Mouse (Mus musculus): ENCODE measurements around the gene Nf2. TPM values are rescaled to one million over a fixed set of nuclear protein-coding genes. Genes with fewer than 3 reads are reported as not detected.

The Nf2 gene
- total RNA-seq, 2 experiments from 2014 or later, result 130 to 131 TPM

- intact Hi-C loops (cut with DNase I), result no loop called here
- no peak for DNase-seq (ENCODE audit: extremely low spot score in 1 of 2, low spot score in 2 of 2)
Observed at GRCm38 (mm10) chr11:4730096-4730495, 119.2 kb downstream of the Nf2 start.

DNA sequence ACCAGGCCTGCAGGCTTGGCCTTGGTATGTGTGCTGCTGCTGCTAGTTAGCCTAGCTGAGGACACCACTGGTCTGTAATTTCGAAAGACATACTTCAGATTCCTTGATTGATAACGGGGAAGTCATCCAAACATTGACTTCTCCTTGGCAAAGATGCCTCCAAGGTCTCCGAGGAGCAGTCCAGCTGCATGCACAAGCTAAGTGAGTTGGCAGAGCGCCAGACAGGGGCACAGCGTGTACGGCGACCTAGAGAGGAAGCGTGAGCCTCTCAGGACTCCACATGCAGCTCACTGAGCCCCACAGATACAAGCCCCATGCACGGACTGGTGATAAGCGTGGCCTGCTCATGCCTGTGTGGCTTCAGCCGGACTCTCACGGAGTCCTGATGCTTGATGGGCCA lies 119.7 kb downstream of the Nf2 start:
- DNase-seq (ENCODE audit: extremely low spot score in 1 of 2, low spot score in 2 of 2), result peak in 1 of 2 experiments; percentile 75
- intact Hi-C loops (cut with DNase I), result no loop called here

GRCm38 (mm10) chr11:4721728-4722127 lies 127.6 kb downstream of the Nf2 start:
- intact Hi-C loops (cut with DNase I), result no loop called here
- DNase-seq (ENCODE audit: extremely low spot score in 1 of 2, low spot score in 2 of 2), result no peak

GRCm38 (mm10) chr11:4720900-4721580 lies 128.3 kb downstream of the Nf2 start:
- intact Hi-C loops (cut with DNase I), result no loop called here
- DNase-seq (ENCODE audit: extremely low spot score in 1 of 2, low spot score in 2 of 2), result no peak

GRCm38 (mm10) chr11:4720393-4720792 lies 128.9 kb downstream of the Nf2 start:
- intact Hi-C loops (cut with DNase I), result no loop called here
- DNase-seq (ENCODE audit: extremely low spot score in 1 of 2, low spot score in 2 of 2), result no peak

DNA sequence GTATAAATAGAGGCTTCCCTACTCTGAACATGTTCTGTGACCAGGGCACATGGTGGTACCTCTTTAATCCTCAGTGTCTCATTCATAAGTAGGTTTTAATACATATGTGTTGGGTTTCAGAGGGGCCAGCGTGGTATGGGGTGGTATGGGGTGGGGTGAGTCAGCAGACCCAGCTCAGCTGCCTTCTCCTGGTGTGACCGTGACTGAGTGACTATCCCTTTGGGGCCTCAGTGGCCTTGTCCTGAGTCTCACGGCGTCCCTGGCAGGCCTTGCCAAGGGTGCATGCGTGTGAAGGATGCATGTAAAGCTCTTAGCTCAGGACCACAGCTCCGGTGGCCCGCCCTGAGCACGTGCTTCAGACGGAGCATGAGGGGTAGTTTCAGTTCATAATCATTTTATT lies 129.4 kb downstream of the Nf2 start:
- intact Hi-C loops (cut with DNase I), result no loop called here
- DNase-seq (ENCODE audit: extremely low spot score in 1 of 2, low spot score in 2 of 2), result no peak

DNA sequence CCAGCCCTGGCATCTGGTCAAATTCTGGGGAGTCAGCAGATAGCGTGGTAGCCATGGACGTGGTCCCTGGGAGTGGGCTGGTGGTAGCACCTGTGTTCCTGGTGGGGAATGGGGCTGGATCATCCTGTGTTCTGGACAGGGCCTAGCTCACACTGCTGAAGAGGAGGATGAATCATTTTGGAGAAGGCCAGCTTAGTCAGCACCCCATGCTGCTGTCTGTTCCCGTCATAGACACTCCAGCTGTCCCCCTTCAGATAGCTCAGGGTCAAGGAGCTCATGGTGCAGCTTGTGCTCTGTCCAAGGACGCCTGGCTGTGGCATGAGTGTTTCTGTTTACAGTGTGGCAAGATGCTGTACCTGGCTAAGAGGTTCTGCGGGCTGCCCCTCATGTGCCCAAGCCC lies 130.8 kb downstream of the Nf2 start:
- intact Hi-C loops (cut with DNase I), result no loop called here
- no peak for DNase-seq (ENCODE audit: extremely low spot score in 1 of 2, low spot score in 2 of 2)

DNA sequence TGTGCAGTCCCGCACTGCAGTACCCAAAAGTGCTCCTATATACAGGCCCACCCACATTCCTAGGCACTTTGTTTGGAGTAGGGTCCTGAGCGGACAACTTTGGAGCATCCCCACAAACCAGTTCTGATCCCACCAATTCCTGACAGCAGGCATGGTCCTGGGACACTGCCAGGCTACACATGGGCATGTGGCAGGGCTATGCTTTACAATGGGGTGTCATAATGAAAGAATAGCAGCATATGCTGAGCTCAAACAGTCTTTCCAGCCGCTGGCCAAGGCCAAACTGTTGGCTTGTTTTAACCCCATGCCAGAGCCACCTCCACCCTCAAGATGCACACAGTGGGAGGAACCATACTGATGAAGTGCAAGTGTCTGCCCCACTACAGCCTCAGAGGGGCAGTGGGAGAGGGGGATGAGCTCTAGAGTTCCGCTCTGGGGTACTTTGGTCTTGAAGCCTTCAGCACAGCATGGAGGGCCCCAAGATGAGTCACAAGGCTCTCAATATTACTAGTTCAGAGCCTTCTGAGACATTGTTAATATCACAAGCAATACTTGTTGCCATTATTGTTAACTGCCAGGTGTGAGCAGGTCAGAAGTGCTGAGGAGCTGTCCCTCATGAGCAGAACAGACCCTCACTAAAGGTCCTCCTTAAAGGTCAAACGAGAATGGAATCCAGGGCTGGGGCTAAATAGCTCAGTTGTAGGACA lies 132.7 kb downstream of the Nf2 start:
- intact Hi-C loops (cut with DNase I), result no loop called here
- no peak for DNase-seq (ENCODE audit: extremely low spot score in 1 of 2, low spot score in 2 of 2)

Small RNA genes lying within 50 kb of the gene (microRNA-seq; reads per million reads assigned to microRNA genes)
- 7.8 reads per million, percentile 26 among the genes with 10 or more reads in this experiment for gene Mir6918

Other genes with a start within 250 kb of the Nf2 start
- not detected for gene Gm11032, start 229.5 kb downstream of the Nf2 start, total RNA-seq (2021)
- 10 to 100 TPM; 20.3 to 21.2 TPM for gene Ascc2, start 211.8 kb downstream of the Nf2 start, total RNA-seq (2021)
- gene Uqcr10, start 145.2 kb downstream of the Nf2 start, total RNA-seq (2021), result 100 to 1,000 TPM; 411 to 418 TPM
- 10 to 100 TPM; 26.8 to 28.2 TPM for gene Zmat5, start 144.9 kb downstream of the Nf2 start, total RNA-seq (2021)
- 1 to 10 TPM; 4.5 to 5.5 TPM for gene Cabp7, start 102.8 kb downstream of the Nf2 start, total RNA-seq (2021)
- 10 to 100 TPM; 91.5 to 91.9 TPM for gene Nipsnap1, start 24.4 kb upstream of the Nf2 start, total RNA-seq (2021)
- gene Thoc5, start 45.8 kb upstream of the Nf2 start, total RNA-seq (2021), result 10 to 100 TPM; 39.5 to 40.2 TPM
- gene Nefh, start 98.5 kb upstream of the Nf2 start, total RNA-seq (2021), result 10 to 100 TPM; 24.5 to 24.6 TPM
- 100 to 1,000 TPM; 118 to 134 TPM for gene Ap1b1, start 137.3 kb upstream of the Nf2 start, total RNA-seq (2021)
- gene Rasl10a, start 208.6 kb upstream of the Nf2 start, total RNA-seq (2021), result 10 to 100 TPM; 43.2 to 47.9 TPM
- gene Gas2l1, start 215.8 kb upstream of the Nf2 start, total RNA-seq (2021), result 10 to 100 TPM; 48.1 to 48.3 TPM
- 10 to 100 TPM; 23.4 to 24.6 TPM for gene Rhbdd3, start 249.4 kb upstream of the Nf2 start, total RNA-seq (2021)
- gene Ewsr1, start 249.7 kb upstream of the Nf2 start, total RNA-seq (2021), result 100 to 1,000 TPM; 303 to 308 TPM